In the genomic region with DNA sequence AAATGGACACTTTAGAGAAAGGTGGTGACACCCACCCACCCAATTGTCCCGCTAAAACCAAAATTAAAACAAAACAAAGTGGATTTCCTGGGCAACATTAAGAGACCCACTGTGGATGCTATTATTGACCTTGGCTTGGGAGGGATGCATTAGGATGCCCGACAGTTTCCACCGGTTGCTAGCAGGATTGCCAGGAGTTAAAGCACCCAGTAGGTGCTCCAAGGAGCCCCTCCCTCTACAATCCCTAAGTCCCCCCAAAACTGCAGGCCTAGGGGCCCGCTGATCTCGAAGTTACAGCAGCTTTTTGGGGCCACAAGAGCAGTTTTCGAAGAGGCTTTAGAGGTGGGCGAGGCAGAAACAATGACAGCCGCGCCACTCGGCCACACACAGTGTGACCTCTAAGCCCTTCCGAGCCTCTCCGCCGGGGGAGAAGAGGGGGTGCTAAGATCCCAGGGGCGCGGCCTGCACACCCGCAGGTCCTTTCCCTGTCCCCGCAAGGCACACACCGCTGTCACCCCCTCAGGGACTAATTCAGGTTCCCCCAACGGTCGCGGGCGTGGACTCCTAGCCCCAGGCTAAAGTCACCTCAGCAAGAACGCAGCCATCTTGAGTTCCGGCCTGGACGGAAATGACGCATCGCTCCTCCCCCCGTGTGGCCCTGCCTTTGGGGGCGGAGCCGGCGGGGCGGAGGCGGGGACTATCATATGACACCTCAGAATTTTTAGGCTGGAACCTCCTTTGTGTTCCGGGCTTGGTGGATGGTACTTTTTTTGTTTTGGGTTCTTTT, we compare ENCODE assay signal across 8 mouse cellular contexts. TPM values are rescaled to one million over a fixed set of nuclear protein-coding genes. Genes with fewer than 3 reads are reported as not detected.
DNase-seq lines count a peak whose midpoint lies in the region; ATAC-seq and TF ChIP-seq lines count a peak whose summit lies in the region.

Sdhc (minus strand) TSS at position 630 of the 787 bp plus-strand sequence.
Mpz (plus strand) TSS at position 738 of the 787 bp plus-strand sequence.

- H3K27ac ChIP-seq in MEL (ENCODE audit: control insufficient read depth, low read depth, low read length), result peak within 1 kb of the TSS; percentile 56
- peak within 1 kb of the TSS; percentile 90 for H3K27ac ChIP-seq in cerebellum, adult 2 months (ENCODE audit: insufficient read depth, low read length)
- H3K27ac ChIP-seq in forebrain, postnatal 0 days (ENCODE audit: low read depth, low read length), result peak within 1 kb of the TSS; percentile 78
- H3K27ac ChIP-seq in lung, embryonic 15.5 days, result peak within 1 kb of the TSS; percentile 65

- DNase-seq in MEL (ENCODE audit: low read depth, low spot score), result peak; percentile 96
- DNase-seq in cerebellum, adult 2 months, result peak; percentile 94 to 96
- DNase-seq in forebrain, postnatal 0 days, result peak; percentile 95
- DNase-seq in heart, postnatal 4 days, result peak; percentile 97
- peak; percentile 91 to 94 for DNase-seq in layer of hippocampus, adult 8-10 months (ENCODE audit: low spot score in 2 of 2)
- DNase-seq in ovary, adult 18-20 months (ENCODE audit: low spot score), result peak; percentile 89
- DNase-seq in thymus, postnatal 0 days (ENCODE audit: low spot score), result peak; percentile 95

- TF ChIP-seq POLR2A in MEL (IDR thresholded peaks at IDR 0.05; ENCODE audit: control insufficient read depth in 1 of 2, insufficient read depth in 1 of 2, low read depth in 1 of 2, low read length in 2 of 2, poor library complexity in 1 of 2), result peak; percentile 74 to 91; a peak in 3 of 4 replicates
- TF ChIP-seq POLR2A in cerebellum, adult 2 months (IDR thresholded peaks at IDR 0.05; ENCODE audit: borderline replicate concordance, insufficient read depth, low read length), result peak; percentile 99

- ATAC-seq in forebrain, postnatal 0 days, result peak; percentile 98
- peak; percentile 97 for ATAC-seq in lung, embryonic 15.5 days (ENCODE audit: borderline replicate concordance, extremely low read depth, low FRiP score, low TSS enrichment)

- peaks cover 14% of the 10 kb centered on the region for H3K79me2 ChIP-seq in MEL (ENCODE audit: control insufficient read depth, insufficient read depth, low read length, poor library complexity)

- no peak for TF ChIP-seq RAD21 in MEL (IDR thresholded peaks at IDR 0.05; ENCODE audit: low read depth, low read length)

- H3K4me2 ChIP-seq in forebrain, postnatal 0 days (ENCODE audit: low read depth), result peak within 1 kb of the TSS; percentile 62
- H3K4me2 ChIP-seq in lung, embryonic 15.5 days, result peak within 1 kb of the TSS; percentile 71

- H3K4me3 ChIP-seq in MEL (ENCODE audit: control insufficient read depth in 1 of 2, insufficient read depth in 1 of 2, low read depth in 2 of 2, low read length in 2 of 2), result peak within 1 kb of the TSS; percentile 89 to 96
- H3K4me3 ChIP-seq in cerebellum, adult 2 months (replicated peaks; ENCODE audit: insufficient read depth, low read depth, low read length), result peak within 1 kb of the TSS; percentile 96
- peak within 1 kb of the TSS; percentile 68 for H3K4me3 ChIP-seq in forebrain, postnatal 0 days (ENCODE audit: low read depth, low read length)
- H3K4me3 ChIP-seq in lung, embryonic 15.5 days, result peak within 1 kb of the TSS; percentile 69

- no peak for TF ChIP-seq CTCF in MEL (IDR thresholded peaks at IDR 0.05 in 2 of 3, conservative IDR thresholded peaks at IDR 0.05 in 1 of 3; ENCODE audit: control insufficient read depth in 1 of 3, insufficient read depth in 1 of 3, low read depth in 2 of 3, low read length in 3 of 3, poor library complexity in 1 of 3, severe bottlenecking in 1 of 3)
- TF ChIP-seq CTCF in cerebellum, adult 2 months (IDR thresholded peaks at IDR 0.05; ENCODE audit: borderline replicate concordance, insufficient read depth, low read depth, low read length), result no peak
- TF ChIP-seq CTCF in forebrain, postnatal 0 days (IDR thresholded peaks at IDR 0.05; ENCODE audit: low read depth), result 0 out of 2 replicates have a peak, but pooled peaks have one; percentile 3

- peaks cover 0 to 22% of the 10 kb centered on the region in 2 experiments; a peak in 3 of 4 replicates for H3K36me3 ChIP-seq in MEL (ENCODE audit: control insufficient read depth in 1 of 2, insufficient read depth in 2 of 2, low read length in 2 of 2)
- peaks cover under 1% of the 10 kb centered on the region; the same call in 1 of the 2 replicates for H3K36me3 ChIP-seq in forebrain, postnatal 0 days (ENCODE audit: insufficient read depth)
- peaks cover 6% of the 10 kb centered on the region; the same call in 1 of the 2 replicates for H3K36me3 ChIP-seq in lung, embryonic 15.5 days

- no peak for TF ChIP-seq EP300 in MEL (IDR thresholded peaks at IDR 0.05; ENCODE audit: low read depth in 1 of 2, low read length in 2 of 2)

- peak within 1 kb of the TSS; percentile 89 for H3K9ac ChIP-seq in MEL (ENCODE audit: control insufficient read depth, low read depth, low read length, poor library complexity, severe bottlenecking)
- peak within 1 kb of the TSS; percentile 87 for H3K9ac ChIP-seq in forebrain, postnatal 0 days
- peak within 1 kb of the TSS; percentile 73 for H3K9ac ChIP-seq in lung, embryonic 15.5 days

- peaks cover 2 to 18% of the 10 kb centered on the region in 2 experiments for H3K4me1 ChIP-seq in MEL (ENCODE audit: control insufficient read depth in 1 of 2, insufficient read depth in 2 of 2, low read length in 2 of 2)
- H3K4me1 ChIP-seq in cerebellum, adult 2 months (ENCODE audit: control insufficient read depth, insufficient read depth, low read length), result peaks cover 4% of the 10 kb centered on the region; the same call in 1 of the 2 replicates
- peaks cover 13% of the 10 kb centered on the region for H3K4me1 ChIP-seq in forebrain, postnatal 0 days (ENCODE audit: insufficient read depth)
- H3K4me1 ChIP-seq in lung, embryonic 15.5 days, result peaks cover 16% of the 10 kb centered on the region

- no peaks in the 10 kb centered on the region for H3K9me3 ChIP-seq in MEL (replicated peaks; ENCODE audit: insufficient read depth, low read length)
- H3K9me3 ChIP-seq in forebrain, postnatal 0 days (ENCODE audit: low read length), result no peaks in the 10 kb centered on the region
- H3K9me3 ChIP-seq in lung, embryonic 15.5 days, result no peaks in the 10 kb centered on the region

- WGBS in cerebellum, adult 2 months, result under 1% methylated on average over 34 of the region's 34 CpGs
- WGBS in forebrain, postnatal 0 days, result 2% methylated on average over 34 of the region's 34 CpGs
- WGBS in lung, embryonic 15.5 days, result under 1% methylated on average over 34 of the region's 34 CpGs

- no peaks in the 10 kb centered on the region for H3K27me3 ChIP-seq in MEL (ENCODE audit: control insufficient read depth in 1 of 2, insufficient read depth in 2 of 2, low read length in 2 of 2)
- H3K27me3 ChIP-seq in cerebellum, adult 2 months (ENCODE audit: control insufficient read depth, insufficient read depth, low read length), result no peaks in the 10 kb centered on the region
- H3K27me3 ChIP-seq in forebrain, postnatal 0 days (ENCODE audit: insufficient read depth, low read length), result no peaks in the 10 kb centered on the region
- no peaks in the 10 kb centered on the region for H3K27me3 ChIP-seq in lung, embryonic 15.5 days

TF ChIP-seq in MEL, 35 proteins besides CTCF, POLR2A, EP300 and RAD21 (continues in another document):
- TF ChIP-seq MAFK (IDR thresholded peaks at IDR 0.05; ENCODE audit: borderline replicate concordance, low read depth, low read length) (no peak), MAZ (IDR thresholded peaks at IDR 0.05; ENCODE audit: low read depth, low read length) (peak; percentile 40; the same call in 1 of the 2 replicates), KAT2A (conservative IDR thresholded peaks at IDR 0.05; ENCODE audit: low read depth, low read length) (peak; percentile 33; the same call in 1 of the 2 replicates), E2F4 (IDR thresholded peaks at IDR 0.05; ENCODE audit: borderline replicate concordance, low read depth, low read length) (0 out of 2 replicates have a peak, but pooled peaks have one; percentile 32), ELF1 (IDR thresholded peaks at IDR 0.05; ENCODE audit: low read depth, low read length) (peak; percentile 52; the same call in 1 of the 2 replicates), GATA1 (IDR thresholded peaks at IDR 0.05; ENCODE audit: low read depth, low read length) (no peak), RCOR1 (IDR thresholded peaks at IDR 0.05; ENCODE audit: low read depth, low read length) (peak; percentile 26; the same call in 1 of the 2 replicates), MXI1 (IDR thresholded peaks at IDR 0.05; ENCODE audit: low read depth, low read length) (peak; percentile 90), ETS1 (IDR thresholded peaks at IDR 0.05; ENCODE audit: low read depth, low read length) (peak; percentile 32; the same call in 1 of the 2 replicates), ZNF384 (IDR thresholded peaks at IDR 0.05; ENCODE audit: low read depth, low read length) (no peak), ZMIZ1 (IDR thresholded peaks at IDR 0.05; ENCODE audit: low read depth, low read length) (peak; percentile 87), CHD1 (IDR thresholded peaks at IDR 0.05; ENCODE audit: low read depth, low read length) (peak; percentile 83; the same call in 1 of the 2 replicates)

RNA-seq across cellular contexts. Expression of gene Sdhc, which starts in this region (rescaled TPM):
- total RNA-seq in MEL (2012; rRNA removed), result 79.4 and 88.2 TPM in 2 replicates
- 100 to 1,000 TPM in 1 of 2 experiments, not detected in 1; 224 TPM for polyA plus RNA-seq in MEL (2012; ENCODE audit: insufficient read depth in 1 of 2, insufficient read length in 2 of 2, low read depth in 1 of 2, low replicate concordance in 2 of 2, missing spikeins in 1 of 2)
- polyA plus RNA-seq in cerebellum, adult 2 months (2012; rRNA removed), result 302 and 305 TPM in 2 replicates
- 195 and 197 TPM in 2 replicates for total RNA-seq in forebrain, postnatal 0 days (2014; rRNA removed)
- polyA plus RNA-seq in forebrain, postnatal 0 days (2015; fragmentation: Nextera tagmentation; extraction: Ambion mirVana), result 285 and 302 TPM in 2 replicates
- 100 to 1,000 TPM; 847 to 901 TPM for total RNA-seq in heart, postnatal 4 days (2021)
- total RNA-seq in layer of hippocampus, adult 8-10 months (2022), result 100 to 1,000 TPM; 201 to 206 (median 203) TPM
- polyA plus RNA-seq in lung, embryonic 15.5 days (2015; fragmentation: Nextera tagmentation; extraction: Ambion mirVana), result 256 and 267 TPM in 2 replicates
- polyA plus RNA-seq in thymus, postnatal 0 days (2015; fragmentation: Nextera tagmentation; extraction: Ambion mirVana), result 158 and 201 TPM in 2 replicates

RNA-seq across cellular contexts. Expression of gene Mpz, which starts in this region (rescaled TPM):
- total RNA-seq in MEL (2012; rRNA removed), result 0.10 TPM in 1 of 2 replicates, not detected in the other
- polyA plus RNA-seq in MEL (2012; ENCODE audit: insufficient read depth in 1 of 2, insufficient read length in 2 of 2, low read depth in 1 of 2, low replicate concordance in 2 of 2, missing spikeins in 1 of 2), result under 1 TPM in 1 of 2 experiments, not detected in 1; 0.28 TPM
- polyA plus RNA-seq in cerebellum, adult 2 months (2012; rRNA removed), result 0.16 and 0.34 TPM in 2 replicates
- total RNA-seq in forebrain, postnatal 0 days (2014; rRNA removed), result 0.38 TPM in 1 of 2 replicates, not detected in the other
- 0.30 and 0.67 TPM in 2 replicates for polyA plus RNA-seq in forebrain, postnatal 0 days (2015; fragmentation: Nextera tagmentation; extraction: Ambion mirVana)
- total RNA-seq in heart, postnatal 4 days (2021), result 10 to 100 TPM in 1 of 2 experiments, 1 to 10 TPM in 1; 9.3 to 34.8 TPM
- total RNA-seq in layer of hippocampus, adult 8-10 months (2022), result not detected
- polyA plus RNA-seq in lung, embryonic 15.5 days (2015; fragmentation: Nextera tagmentation; extraction: Ambion mirVana), result 0.69 and 1.0 TPM in 2 replicates
- 0.18 and 0.37 TPM in 2 replicates for polyA plus RNA-seq in thymus, postnatal 0 days (2015; fragmentation: Nextera tagmentation; extraction: Ambion mirVana)

Comparison
In these comparisons a context has a peak if more than half of its experiments do, and no peak if none do; other contexts are left out.
1. Peak in every context shown above with its lines: DNase-seq, ATAC-seq, H3K4me3 ChIP-seq and H3K27ac ChIP-seq.